16 mouse cellular contexts compared by ENCODE assay signal in genomic region chr5:107159914-107160890, GRCm38 (mm10).
A peak's percentile ranks its signal among the peaks of the same experiment; 100 is the strongest.
DNase-seq lines count a peak whose midpoint lies in the region; ATAC-seq and TF ChIP-seq lines count a peak whose summit lies in the region.
"Had no signal": no experiment of that assay in that cellular context is flagged by ENCODE, and none has a peak within 500 bp of the region (broad histone marks: within the 10 kb centered on the region; RNA-seq: fewer than 3 reads in every experiment).

No protein-coding gene starts in this region.

- peak in 1 of 2 experiments; percentile 43 for DNase-seq in heart, adult 2 months
- no peak for DNase-seq in heart, postnatal 25 days (ENCODE audit: low spot score)
- peak; percentile 67 for DNase-seq in 3T3-L1 (ENCODE audit: low read depth, low spot score)
- DNase-seq in kidney, postnatal 0 days (ENCODE audit: low spot score): peak; percentile 70
- DNase-seq in right cerebral cortex, postnatal 36 days (ENCODE audit: low spot score in 2 of 2): no peak
- no peak for DNase-seq in left cerebral cortex, adult 18-20 months (ENCODE audit: low spot score in 2 of 2)
- no peak for DNase-seq in layer of hippocampus, adult 9-11 months
- DNase-seq: adrenal gland, postnatal 36 days; lung, postnatal 14 days; thymus, adult 2 months had no signal

- TF ChIP-seq EP300 in heart, adult 2 months (IDR thresholded peaks at IDR 0.05; ENCODE audit: insufficient read depth, low read depth, low read length): no peak

- no peak for TF ChIP-seq POLR2A in heart, adult 2 months (IDR thresholded peaks at IDR 0.05; ENCODE audit: insufficient read depth, low read depth, low read length)
- TF ChIP-seq POLR2A in embryonic fibroblast, embryonic 13.5 days (IDR thresholded peaks at IDR 0.05; ENCODE audit: low read depth, low read length): no peak

- no peaks in the 10 kb centered on the region for H3K79me2 ChIP-seq in heart, adult 2 months (replicated peaks; ENCODE audit: control insufficient read depth, insufficient read depth, low read length)

- no peak for ATAC-seq in kidney, postnatal 0 days (replicated peaks; ENCODE audit: low FRiP score, low read depth)
- ATAC-seq: intestine, embryonic 16.5 days had no signal

- peaks cover 17% of the 10 kb centered on the region for H3K4me1 ChIP-seq in heart, adult 2 months (ENCODE audit: control insufficient read depth, insufficient read depth, low read length)
- H3K4me1 ChIP-seq in embryonic fibroblast, embryonic 13.5 days (ENCODE audit: control insufficient read depth, insufficient read depth, low read length): peaks cover 24% of the 10 kb centered on the region
- H3K4me1 ChIP-seq in kidney, postnatal 0 days (replicated peaks; ENCODE audit: insufficient read depth, low read length): 0 out of 2 replicates have a peak, but pooled peaks cover 6% of the 10 kb centered on the region

- H3K4me3 ChIP-seq in heart, adult 2 months: no peak overlapping the region
- no peak overlapping the region for H3K4me3 ChIP-seq in embryonic fibroblast, embryonic 13.5 days (ENCODE audit: insufficient read depth, low read length)
- H3K4me3 ChIP-seq in kidney, postnatal 0 days (replicated peaks; ENCODE audit: low read depth, low read length): no peak overlapping the region
- H3K4me3 ChIP-seq: left cerebral cortex, adult 2 months; midbrain, embryonic 10.5 days; myocyte had no signal

- no peak overlapping the region for H3K9ac ChIP-seq in heart, adult 2 months (ENCODE audit: low read depth, low read length)
- H3K9ac ChIP-seq in kidney, postnatal 0 days (ENCODE audit: low read depth, low read length): no peak overlapping the region
- H3K9ac ChIP-seq: liver, embryonic 14.5 days had no signal

- TF ChIP-seq CTCF in heart, adult 2 months (IDR thresholded peaks at IDR 0.05): no peak
- no peak for TF ChIP-seq CTCF in embryonic fibroblast, embryonic 13.5 days (IDR thresholded peaks at IDR 0.05; ENCODE audit: borderline replicate concordance, insufficient read depth, low read length)
- TF ChIP-seq CTCF in kidney, postnatal 0 days (IDR thresholded peaks at IDR 0.05; ENCODE audit: low read depth): no peak

- H3K4me2 ChIP-seq in kidney, postnatal 0 days (ENCODE audit: low read length): no peak overlapping the region

- H3K9me3 ChIP-seq in kidney, postnatal 0 days (replicated peaks; ENCODE audit: low read length): no peaks in the 10 kb centered on the region
- H3K9me3 ChIP-seq: midbrain, embryonic 10.5 days had no signal

- 48% methylated on average over 8 of the region's 8 CpGs for WGBS in heart, adult 2 months
- 59% methylated on average over 8 of the region's 8 CpGs for WGBS in kidney, postnatal 0 days

- peaks cover 2% of the 10 kb centered on the region; the same call in 1 of the 2 replicates for H3K36me3 ChIP-seq in heart, adult 2 months (ENCODE audit: control insufficient read depth, insufficient read depth, low read length)
- H3K36me3 ChIP-seq in kidney, postnatal 0 days (ENCODE audit: insufficient read depth, low read length): no peaks in the 10 kb centered on the region
- H3K36me3 ChIP-seq: midbrain, embryonic 10.5 days had no signal

- no peaks in the 10 kb centered on the region for H3K27me3 ChIP-seq in heart, adult 2 months (ENCODE audit: control insufficient read depth, insufficient read depth, low read length)
- no peaks in the 10 kb centered on the region for H3K27me3 ChIP-seq in kidney, postnatal 0 days (ENCODE audit: insufficient read depth, low read length)

- H3K27ac ChIP-seq in heart, adult 2 months: peak overlapping the region; percentile 68
- H3K27ac ChIP-seq in embryonic fibroblast, embryonic 13.5 days (ENCODE audit: insufficient read depth, low read length): peak overlapping the region; percentile 60
- H3K27ac ChIP-seq in kidney, postnatal 0 days: peak overlapping the region; percentile 42; the same call in 1 of the 2 replicates
- H3K27ac ChIP-seq: left cerebral cortex, adult 2 months; liver, embryonic 14.5 days; midbrain, embryonic 10.5 days had no signal

- intact Hi-C loops in heart, adult 2 months (cut with DNase I): loop anchor here (5.0 kb wide), 1 partner anchor 42 kb away; no protein-coding TSS in a partner anchor
- intact Hi-C loops in heart, postnatal 25 days (cut with DNase I): no loop called here

Comparison
In these comparisons a context has a peak if more than half of its experiments do, and no peak if none do; other contexts are left out.
1. DNase-seq: peak in 3T3-L1 (single experiment) and kidney, postnatal 0 days (single experiment); none in heart, postnatal 25 days (single experiment), right cerebral cortex, postnatal 36 days (0 of 2), left cerebral cortex, adult 18-20 months (0 of 2) and layer of hippocampus, adult 9-11 months (single experiment).
2. Peak in every context shown above with its lines, with median percentiles within 50 percentile points of each other: H3K27ac ChIP-seq.